Mouse (Mus musculus) cerebellum, adult 11-12 months (tissue): ENCODE results near the gene Olfr916.

Source experiments
- DNase-seq: peaks from one replicate; pipeline ENCODE4 v3.0.0; 2022

Gene Olfr916

GRCm38 (mm10) chr9:38659775-38660174, at the start of gene Olfr916:
TSS of gene Olfr916 (minus strand) at chr9:38659875.
- no peak for DNase-seq

GRCm38 (mm10) chr9:38674501-38674900, 14.8 kb upstream of the Olfr916 start, which contains the start of gene Olfr918:
TSS of gene Olfr918 (minus strand) at chr9:38674601.
- no peak for DNase-seq

- no peak for DNase-seq
Observed at GRCm38 (mm10) chr9:38672887-38673286, 13.2 kb upstream of the Olfr916 start.

DNA sequence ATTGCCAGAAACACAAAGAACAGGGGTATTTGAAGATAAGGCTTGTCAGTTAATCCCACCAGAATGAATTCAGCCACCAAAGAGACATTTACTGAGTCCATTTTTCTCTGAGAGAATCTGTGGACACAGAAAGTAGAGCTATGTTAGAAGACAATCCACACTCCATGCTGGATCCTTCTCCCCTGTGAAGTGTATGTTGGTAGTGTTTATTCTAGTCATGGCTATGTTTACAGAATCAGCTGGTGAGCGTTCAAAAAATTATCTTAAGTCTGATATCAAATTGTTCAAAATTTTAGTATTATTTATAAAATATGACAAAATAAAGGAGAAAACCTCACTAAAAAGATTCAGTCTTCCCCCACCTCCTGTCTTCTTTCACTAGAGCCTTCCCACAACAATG, 6.1 kb upstream of the Olfr916 start, which contains the start of gene Olfr917:
Gene Olfr917, minus strand, starts transcription at position 101 of the 400 bp plus-strand sequence.
- DNase-seq: no peak

GRCm38 (mm10) chr9:38632406-38632805, 27.3 kb downstream of the Olfr916 start:
- DNase-seq: no peak
